Mouse (Mus musculus): ENCODE data around the gene Fbxo42.

Gene Fbxo42

DNA sequence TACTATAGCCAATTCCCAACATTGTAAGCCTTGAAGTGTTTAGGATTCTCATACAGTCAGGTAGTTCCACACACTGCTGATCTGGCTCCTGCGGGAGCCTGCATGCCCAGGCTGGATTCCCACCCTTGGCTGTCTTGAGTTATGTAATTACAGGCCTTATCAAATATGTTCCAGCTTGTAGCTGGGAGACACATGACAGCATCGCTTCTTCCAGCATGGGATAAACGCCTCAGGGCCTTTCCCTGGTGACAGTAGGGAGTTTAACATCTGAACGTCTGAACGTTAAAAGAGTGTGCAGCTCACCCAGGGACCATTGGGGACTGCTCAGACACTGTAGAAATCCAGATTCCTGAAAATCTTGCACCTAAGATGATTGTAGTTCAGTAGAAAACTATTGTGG is 28.1 kb downstream of the Fbxo42 start:
- 46% methylated on average over 5 of the region's 5 CpGs for WGBS

DNA sequence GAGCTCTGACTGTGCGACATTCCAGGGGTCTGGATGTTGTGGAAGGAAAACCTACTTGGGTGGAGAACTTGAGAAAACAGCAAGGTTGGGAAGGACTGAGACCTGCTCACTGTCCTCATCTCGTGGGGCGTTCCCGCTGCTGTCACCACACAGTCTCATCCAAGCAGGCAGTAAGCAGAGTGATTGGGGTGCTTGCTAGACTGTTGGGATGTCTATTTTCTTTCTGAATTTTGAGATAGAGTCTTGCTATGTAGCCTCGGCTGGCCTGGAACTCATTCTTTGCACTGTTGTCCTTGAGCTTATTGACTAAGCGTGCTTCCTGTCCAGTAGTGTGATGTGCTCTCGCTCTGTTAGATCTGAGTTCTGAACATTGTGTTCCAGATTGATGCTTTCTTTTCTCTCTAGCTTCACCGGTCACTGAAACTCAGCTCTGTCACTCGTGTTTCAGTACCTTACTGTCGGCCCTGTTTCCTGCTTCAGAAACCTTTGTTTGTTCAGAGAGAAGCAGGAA is 28.7 kb downstream of the Fbxo42 start:
- 53% methylated on average over 10 of the region's 10 CpGs for WGBS

- 64% methylated on average over 4 of the region's 4 CpGs for WGBS
These were observed 30.8 kb downstream of the Fbxo42 start for GRCm38 (mm10) chr4:141178500-141178899.

GRCm38 (mm10) chr4:141180831-141181230 is 33.1 kb downstream of the Fbxo42 start:
- WGBS = 81% methylated on average over 8 of the region's 8 CpGs

DNA sequence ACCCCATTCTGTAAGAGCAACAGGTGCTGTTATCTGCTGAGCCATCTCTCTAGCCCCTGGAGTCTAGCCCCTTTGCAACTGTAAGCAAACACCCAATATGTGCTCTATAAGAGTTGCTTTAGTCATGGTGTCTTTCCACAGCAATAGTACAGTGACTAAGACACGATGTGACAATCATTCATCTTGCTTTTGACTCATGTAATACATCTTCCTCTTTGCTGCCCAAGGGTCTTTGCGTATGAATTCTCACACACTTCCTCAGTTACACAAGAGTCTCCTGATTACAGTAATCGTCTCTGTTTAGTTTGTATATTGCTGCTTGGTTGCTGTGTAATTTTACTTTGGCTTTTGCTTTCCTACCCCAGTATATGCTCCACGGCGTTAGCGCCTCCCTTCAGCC is 34.3 kb downstream of the Fbxo42 start:
- 90% methylated on average over 6 of the region's 6 CpGs for WGBS

DNA sequence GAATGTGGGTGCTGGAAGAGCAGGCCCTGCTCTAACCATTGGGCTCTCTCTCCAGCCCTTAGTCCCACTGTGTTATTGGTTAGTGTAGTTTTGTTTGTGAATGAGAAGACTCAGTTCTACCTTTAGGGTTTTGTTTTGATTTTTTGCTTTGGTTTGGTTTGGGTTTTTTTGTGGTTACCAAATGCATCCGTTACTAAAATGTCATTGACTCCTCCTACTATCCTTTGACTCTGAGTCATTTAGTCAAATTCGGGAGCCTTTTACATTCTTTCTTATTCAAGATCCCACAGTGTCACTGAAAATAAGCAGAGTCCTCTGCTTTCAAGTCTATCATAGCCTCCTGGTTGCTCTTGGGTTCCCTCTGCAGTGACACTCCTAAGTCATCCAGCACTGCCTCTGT is 36.2 kb downstream of the Fbxo42 start:
- 38% methylated on average over 2 of the region's 2 CpGs for WGBS

- 90% methylated on average over 4 of the region's 4 CpGs for WGBS
These were observed 36.7 kb downstream of the Fbxo42 start for GRCm38 (mm10) chr4:141184426-141184825.

DNA sequence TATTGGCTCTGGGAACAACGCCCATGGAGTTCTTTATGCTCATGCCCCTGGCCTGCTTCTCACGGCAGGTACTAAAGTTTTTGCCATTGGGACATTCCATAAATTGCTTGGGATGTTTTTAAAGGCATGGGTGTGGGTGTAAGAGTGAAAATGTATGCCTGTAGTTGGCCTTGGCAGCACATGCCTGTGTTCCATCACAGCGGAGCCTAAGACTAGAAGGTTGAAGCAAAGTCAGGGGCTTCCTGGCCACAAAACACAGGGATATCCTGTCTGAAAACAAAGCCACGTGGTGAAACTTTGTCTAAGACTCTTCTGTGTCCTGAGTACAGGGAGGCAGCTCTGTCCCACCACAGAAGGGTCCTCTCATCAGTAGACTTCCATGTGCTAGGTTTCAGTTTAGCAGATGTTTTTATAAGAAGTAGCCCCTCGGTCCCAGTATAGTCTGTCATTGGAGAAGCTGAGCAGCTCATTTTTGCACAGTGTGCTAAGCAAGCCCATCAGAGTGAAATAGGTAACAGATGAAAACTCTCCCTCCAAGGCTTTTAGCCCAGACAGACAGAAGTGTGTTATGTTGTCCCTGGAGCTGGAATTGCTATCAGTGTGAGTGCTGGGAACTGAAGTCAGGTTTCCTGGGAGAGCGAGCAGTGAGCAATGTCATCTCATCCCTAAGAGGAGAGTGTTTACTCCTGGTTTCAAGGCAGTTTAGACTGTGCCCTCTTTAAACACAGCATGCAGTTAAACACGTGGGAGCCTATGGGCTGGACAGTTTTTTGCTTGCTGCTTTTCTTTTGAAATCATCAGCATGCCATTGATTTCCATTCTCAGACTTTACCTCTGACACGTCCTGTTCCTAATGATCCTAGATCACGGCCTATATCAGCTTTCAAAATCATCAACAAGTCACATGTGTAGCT is 39.5 kb downstream of the Fbxo42 start:
- WGBS = 58% methylated on average over 9 of the region's 9 CpGs

DNA sequence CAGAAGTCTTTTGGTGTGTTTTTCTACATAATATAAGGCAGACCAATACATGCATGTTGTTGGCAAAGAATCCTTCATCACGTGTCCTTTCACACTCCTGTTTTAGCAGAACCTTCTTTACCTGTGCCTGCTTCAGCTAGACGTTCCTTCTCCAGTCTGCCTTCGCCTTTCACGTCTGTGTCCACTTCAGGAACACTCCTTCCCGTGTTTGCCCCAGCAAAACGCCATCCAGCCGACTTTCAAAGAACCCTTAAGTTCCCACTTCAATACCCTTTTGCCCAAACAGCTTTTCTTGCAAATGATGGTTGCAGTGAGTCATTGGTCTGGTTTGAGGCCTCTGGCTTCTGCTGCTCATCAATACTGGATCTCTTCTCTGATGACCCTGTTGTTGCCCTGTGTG is 43.6 kb downstream of the Fbxo42 start:
- 88% methylated on average over 7 of the region's 7 CpGs for WGBS

- 96% methylated on average over 6 of the region's 6 CpGs for WGBS
These were observed 46.8 kb downstream of the Fbxo42 start for GRCm38 (mm10) chr4:141194553-141194952.

DNA sequence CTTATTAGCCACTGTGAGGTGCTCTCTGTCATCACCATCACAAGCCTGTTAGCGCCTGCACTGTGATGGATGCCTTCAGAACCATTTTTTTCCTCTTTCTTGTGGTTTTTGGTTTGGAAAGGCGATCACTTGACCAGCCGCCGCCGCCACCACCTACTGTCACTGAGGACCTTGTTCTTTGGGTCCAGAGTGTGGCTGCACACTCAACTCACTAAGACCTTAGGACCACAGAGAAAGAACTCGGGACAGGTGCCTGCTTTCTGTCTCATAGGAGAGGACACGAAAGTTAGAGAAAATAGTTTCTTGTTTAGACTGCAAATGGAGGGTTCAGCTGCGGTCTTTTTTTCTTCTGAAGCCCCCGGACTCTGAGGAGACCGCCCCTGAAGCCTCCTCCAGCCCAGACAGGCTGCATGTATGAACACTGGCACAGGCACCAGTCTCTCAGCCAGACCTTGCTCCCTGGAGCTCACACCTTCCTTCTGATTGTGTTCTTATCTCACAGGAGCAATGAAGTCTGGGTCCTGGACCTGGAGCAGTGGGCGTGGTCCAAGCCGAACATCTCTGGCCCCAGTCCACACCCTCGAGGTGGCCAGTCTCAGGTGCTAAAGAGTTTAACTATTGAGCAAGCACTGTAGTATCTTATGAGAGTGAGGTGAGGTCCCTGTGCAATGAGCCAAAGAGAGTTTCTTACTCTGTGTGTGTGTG is 49.4 kb downstream of the Fbxo42 start:
- WGBS = 97% methylated on average over 13 of the region's 13 CpGs

DNA sequence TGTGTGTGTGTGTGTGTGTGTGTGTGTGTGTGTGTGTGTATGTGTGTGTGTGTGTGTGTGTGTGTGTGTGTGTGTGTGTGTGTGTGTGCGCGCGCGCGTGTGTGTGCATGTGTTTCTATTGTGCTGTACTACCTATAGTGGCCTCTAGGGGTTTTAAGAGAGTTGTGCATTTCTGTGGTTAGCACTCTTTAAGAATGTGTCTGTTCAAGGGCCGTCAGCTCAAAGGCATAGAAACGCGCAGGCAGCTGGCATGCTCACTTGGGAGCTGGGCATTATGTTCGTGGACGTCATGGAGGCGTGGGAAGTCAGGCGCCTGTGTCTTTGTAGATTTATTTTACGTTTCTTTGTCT is 49.9 kb downstream of the Fbxo42 start:
- WGBS = 90% methylated on average over 13 of the region's 13 CpGs

GRCm38 (mm10) chr4:141200906-141201305 is 53.2 kb downstream of the Fbxo42 start:
- WGBS = 70% methylated on average over 11 of the region's 11 CpGs

- 93% methylated on average over 6 of the region's 6 CpGs for WGBS
These were observed 54.5 kb downstream of the Fbxo42 start for GRCm38 (mm10) chr4:141202192-141202591.

DNA sequence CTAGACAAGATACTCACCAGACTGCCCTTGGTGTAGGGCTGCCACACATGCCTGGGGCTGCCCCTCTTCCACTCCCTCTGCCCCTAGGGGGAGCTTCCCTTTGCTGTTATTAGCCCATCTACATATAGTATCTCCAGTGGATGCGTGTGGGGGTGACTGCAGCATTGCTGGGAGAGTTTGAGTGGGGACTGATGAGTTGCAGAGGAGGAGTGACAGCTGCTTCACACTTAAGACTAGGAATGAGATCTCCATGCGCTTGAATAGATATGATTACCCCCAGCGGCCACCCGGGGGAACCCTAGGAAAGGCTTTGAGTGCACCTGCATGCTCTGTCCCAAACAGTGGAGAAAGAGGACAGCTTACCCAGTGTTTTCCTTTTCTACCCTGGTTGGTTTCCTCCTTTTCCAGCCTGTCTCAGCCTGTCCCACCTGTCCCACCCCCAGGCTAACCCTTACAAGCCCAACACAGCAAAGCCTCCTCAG is 56.9 kb downstream of the Fbxo42 start:
- 37% methylated on average over 4 of the region's 4 CpGs for WGBS

GRCm38 (mm10) chr4:141207081-141207480 is 59.4 kb downstream of the Fbxo42 start:
- WGBS = 93% methylated on average over 5 of the region's 5 CpGs

DNA sequence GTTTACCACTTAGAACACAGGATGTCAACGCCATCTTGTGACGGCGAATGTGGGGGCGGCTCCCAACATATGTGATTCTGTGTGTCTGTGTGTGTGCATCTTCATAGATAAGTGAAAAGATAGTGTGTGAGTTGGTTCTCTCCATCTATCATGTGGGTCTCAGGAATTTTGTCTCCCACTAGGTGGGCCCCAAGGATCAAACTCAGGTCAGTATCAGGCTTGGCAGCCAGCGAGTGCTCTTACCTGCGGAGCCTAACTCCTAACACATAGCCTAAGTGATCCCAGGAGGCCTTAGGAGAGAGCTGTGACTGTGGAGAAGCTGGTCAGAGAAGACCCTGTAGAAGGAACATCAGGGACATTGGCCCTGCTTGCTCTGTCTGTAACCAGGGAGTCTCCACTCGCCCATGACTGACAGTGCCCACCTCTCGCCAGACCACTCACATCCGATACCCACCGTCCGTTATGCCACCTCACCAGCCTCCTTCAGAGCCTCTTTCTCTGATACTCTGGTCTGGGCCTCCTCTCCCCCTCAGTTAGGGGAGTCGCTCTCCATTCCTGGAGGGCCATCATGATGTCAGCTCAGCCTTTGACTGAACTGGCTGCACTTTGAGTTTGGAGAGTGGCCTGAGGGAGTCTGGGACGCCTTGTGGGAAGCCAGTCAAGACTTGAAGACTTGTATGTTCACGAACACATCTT is 63.0 kb downstream of the Fbxo42 start:
- WGBS = 68% methylated on average over 14 of the region's 14 CpGs

DNA sequence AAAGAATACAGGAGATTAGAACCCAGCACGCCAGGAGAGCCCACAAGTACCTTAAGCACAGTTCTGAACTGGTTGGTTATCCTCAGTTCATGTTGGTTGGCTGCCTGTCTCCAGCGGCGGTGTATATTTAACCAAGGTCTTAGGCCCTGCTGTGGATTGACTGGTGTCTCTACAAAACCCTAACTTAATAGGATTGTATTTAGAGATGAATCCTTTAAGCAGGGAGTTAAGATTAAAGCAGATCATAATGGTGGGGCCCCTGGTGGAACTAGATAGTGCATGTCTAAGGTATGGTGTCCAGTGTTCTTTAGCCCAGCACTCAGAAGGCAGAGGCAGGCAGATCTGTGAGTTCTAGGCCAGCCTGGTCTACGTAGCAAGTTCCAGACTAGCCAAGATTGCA is 63.9 kb downstream of the Fbxo42 start:
- WGBS = over 99% methylated on average over 4 of the region's 4 CpGs

DNA sequence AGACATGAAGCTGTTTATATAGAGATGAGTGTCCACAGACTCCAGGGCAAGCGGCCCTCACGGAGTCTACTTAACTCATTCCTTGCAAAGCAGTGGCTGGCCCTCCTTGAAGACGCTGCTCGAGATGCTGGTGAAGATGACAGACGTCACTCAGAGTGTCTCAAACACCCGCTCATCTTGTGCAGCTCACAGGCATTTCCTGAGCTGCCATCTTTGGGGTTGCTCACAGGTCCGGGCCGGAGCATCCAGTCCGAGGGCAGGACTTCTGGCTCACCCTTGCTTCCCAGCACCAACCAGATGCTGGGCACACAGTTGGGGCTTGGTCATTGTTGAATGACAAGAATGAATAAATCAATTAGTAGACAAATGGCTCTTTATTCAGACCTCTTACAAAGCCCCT is 65.2 kb downstream of the Fbxo42 start:
- WGBS = 79% methylated on average over 9 of the region's 9 CpGs

DNA sequence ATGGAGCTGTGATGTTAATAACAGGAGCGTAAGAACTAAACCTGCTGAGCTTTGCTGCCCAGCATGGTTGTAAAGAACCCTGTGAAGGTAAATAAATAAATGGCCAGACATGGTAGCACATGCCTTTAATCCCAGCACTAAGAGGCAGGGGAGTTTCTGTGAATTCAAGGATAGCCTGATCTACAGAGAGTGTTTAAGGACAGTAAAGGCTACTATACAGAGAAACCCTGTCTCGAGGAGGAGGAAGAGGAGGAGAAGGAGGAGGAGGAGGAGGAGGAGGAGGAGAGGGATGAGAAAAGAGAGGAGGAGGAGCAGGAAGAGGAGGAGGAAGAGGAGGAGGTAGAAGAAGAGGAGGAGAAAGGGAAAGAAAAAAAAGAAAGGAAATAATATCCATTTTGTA is 65.6 kb downstream of the Fbxo42 start:
- 47% methylated on average over 2 of the region's 2 CpGs for WGBS

- under 1% methylated on average over 24 of the region's 24 CpGs for WGBS
These were observed 66.1 kb downstream of the Fbxo42 start, which contains the start of gene Rsg1 for GRCm38 (mm10) chr4:141213770-141214336. Rsg1 (plus strand) TSS chr4:141213956.

Measured in cerebral cortex, adult 2 months (tissue).